Mouse (Mus musculus) midbrain, embryonic 14.5 days (tissue): Measurements from ENCODE around the gene 4930550C14Rik. TPM values are rescaled to one million over a fixed set of nuclear protein-coding genes. Genes with fewer than 3 reads are reported as not detected.

Experiments used
- ATAC-seq: fragments of 200-750 bp; cut with Nextera tagmentation; 2 replicates; pipeline ENCODE4 v1.8.0; 2017; ENCODE audit warnings: moderate number of reproducible peaks, moderate library complexity; ENCODE audit not compliant: low FRiP score, low TSS enrichment
- DNase-seq: peaks from one replicate; pipeline ENCODE4 v3.0.0-alpha.2; 2015
- H3K27ac ChIP-seq: fragments of 300-500 bp; sonication (generic); replicated peaks from 2 replicates; pipeline ENCODE4 v1.5.1; 2014; ENCODE audit warnings: mild to moderate bottlenecking, low read depth, low read length, moderate library complexity
- H3K27me3 ChIP-seq: fragments of 300-500 bp; sonication (generic); 2 replicates; pipeline ENCODE4 v1.6.1; 2014; ENCODE audit warnings: low read length, control low read depth, mixed read lengths; ENCODE audit not compliant: control insufficient read depth, insufficient read depth
- H3K36me3 ChIP-seq: fragments of 300-500 bp; sonication (generic); 2 replicates; pipeline ENCODE4 v1.6.1; 2014; ENCODE audit warnings: low read length, control low read depth; ENCODE audit not compliant: control insufficient read depth, insufficient read depth
- H3K4me1 ChIP-seq: fragments of 300-500 bp; sonication (generic); 2 replicates; pipeline ENCODE4 v1.6.1; 2014; ENCODE audit warnings: mild to moderate bottlenecking, antibody characterized with exemption, low read length, control low read depth; ENCODE audit not compliant: control insufficient read depth, insufficient read depth
- H3K4me2 ChIP-seq: fragments of 300-500 bp; sonication (generic); 2 replicates; pipeline ENCODE4 v1.6.1; 2014; ENCODE audit warnings: mild to moderate bottlenecking, low read length, moderate library complexity
- H3K4me3 ChIP-seq: fragments of 300-500 bp; sonication (generic); replicated peaks from 2 replicates; pipeline ENCODE4 v1.5.1; 2014; ENCODE audit warnings: low read depth, low read length
- H3K9ac ChIP-seq: fragments of 300-500 bp; sonication (generic); replicated peaks from 2 replicates; pipeline ENCODE4 v1.6.1; 2014; ENCODE audit warnings: mild to moderate bottlenecking, low read length, moderate library complexity
- H3K9me3 ChIP-seq: fragments of 300-500 bp; sonication (generic); 2 replicates; pipeline ENCODE4 v1.6.1; 2016; ENCODE audit warnings: low read length, control low read depth, mixed read lengths; ENCODE audit not compliant: control insufficient read depth
- WGBS: fragments of 180-500 bp; shearing (Covaris S2); extraction: QIAGEN DNeasy Blood & Tissue Kit; methylation state at CpG from one replicate; pipeline ENCODE4 v1.1.7; 2014; 5-methylcytosine and 5-hydroxymethylcytosine counted together
- polyA plus RNA-seq: library from polyadenylated mRNA; unstranded; fragments of >200 nt; fragmentation: Nextera tagmentation; extraction: Ambion mirVana; gene quantifications from 2 replicates; pipeline ENCODE4 v1.2.1, GENCODE M21; 2014

4930550C14Rik gene
- polyA plus RNA-seq, 1 experiment from 2014 or later = 0.41 TPM

DNA sequence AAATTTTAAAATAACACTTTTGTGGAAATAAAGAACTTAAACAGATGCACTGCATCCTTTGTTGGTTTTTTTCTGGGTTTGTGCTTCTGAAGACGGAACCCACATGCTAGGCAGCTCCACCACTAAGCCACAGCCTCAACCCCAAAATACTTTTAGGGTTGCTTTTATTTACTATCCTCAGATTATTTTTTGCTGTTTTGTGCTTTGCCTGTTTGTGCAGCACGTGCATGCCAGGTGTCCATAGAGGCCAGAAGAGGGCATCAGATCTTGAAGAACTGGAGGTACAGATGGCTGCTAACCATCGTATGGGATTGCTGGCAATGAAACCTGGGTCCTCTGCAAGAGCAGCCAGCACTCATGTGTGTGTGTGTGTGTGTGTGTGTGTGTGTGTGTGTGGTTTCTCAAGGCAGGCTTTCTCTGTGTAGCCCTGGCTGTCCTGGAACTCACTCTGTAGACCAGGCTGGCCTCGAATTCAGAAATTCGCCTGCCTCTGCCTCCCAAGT lies 21.0 kb upstream of the 4930550C14Rik start:
- WGBS = 87% methylated on average over 5 of the region's 5 CpGs
- no peak overlapping the region for H3K4me3 ChIP-seq
- DNase-seq (no peak), ATAC-seq (no peak)
- no peaks in the 10 kb centered on the region for H3K27me3 ChIP-seq
- H3K4me2 ChIP-seq = no peak overlapping the region
- H3K36me3 ChIP-seq = no peaks in the 10 kb centered on the region
- no peak overlapping the region for H3K9ac ChIP-seq
- no peaks in the 10 kb centered on the region for H3K9me3 ChIP-seq
- no peaks in the 10 kb centered on the region for H3K4me1 ChIP-seq
- no peak overlapping the region for H3K27ac ChIP-seq

- peak within 1 kb of the TSS; percentile 68 for H3K9ac ChIP-seq
- DNase-seq = peak; percentile 82
- ATAC-seq = peak; percentile 92
- H3K4me3 ChIP-seq = peak within 1 kb of the TSS; percentile 66
- H3K27ac ChIP-seq = peak within 1 kb of the TSS; percentile 39
- H3K4me2 ChIP-seq = peak within 1 kb of the TSS; percentile 77
- no peaks in the 10 kb centered on the region for H3K36me3 ChIP-seq
- no peaks in the 10 kb centered on the region for H3K9me3 ChIP-seq
- H3K27me3 ChIP-seq = no peaks in the 10 kb centered on the region
- whole genome bisulfite sequencing = under 1% methylated on average over 74 of the region's 75 CpGs
- H3K4me1 ChIP-seq = no peaks in the 10 kb centered on the region
These were observed 17.9 kb upstream of the 4930550C14Rik start, which contains the start of gene Kdelc2 for GRCm38 (mm10) chr9:53383951-53384866. TSS of gene Kdelc2 (plus strand) at chr9:53384025.

DNA sequence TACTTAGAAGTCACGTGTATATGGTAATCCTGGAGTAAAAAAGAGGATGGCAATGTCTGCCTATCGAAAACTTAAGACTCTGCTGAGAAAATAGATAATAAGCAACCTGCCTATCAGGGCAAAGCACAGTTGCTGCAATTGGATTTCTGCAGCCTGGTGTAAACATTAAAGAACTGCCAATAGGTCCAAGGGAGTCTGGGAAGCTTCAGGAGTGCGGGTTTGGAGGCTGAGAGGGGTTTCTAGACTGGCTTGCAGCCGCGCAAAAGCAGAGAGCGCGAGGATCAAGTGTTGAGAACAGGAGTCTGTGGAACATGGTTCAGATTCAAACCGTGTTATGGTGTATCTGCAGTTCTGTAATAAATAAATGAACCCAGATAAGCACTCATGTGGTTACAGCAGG lies 17.3 kb upstream of the 4930550C14Rik start:
- no peaks in the 10 kb centered on the region for H3K27me3 ChIP-seq
- 13% methylated on average over 8 of the region's 8 CpGs for WGBS
- DNase-seq = no peak

DNA sequence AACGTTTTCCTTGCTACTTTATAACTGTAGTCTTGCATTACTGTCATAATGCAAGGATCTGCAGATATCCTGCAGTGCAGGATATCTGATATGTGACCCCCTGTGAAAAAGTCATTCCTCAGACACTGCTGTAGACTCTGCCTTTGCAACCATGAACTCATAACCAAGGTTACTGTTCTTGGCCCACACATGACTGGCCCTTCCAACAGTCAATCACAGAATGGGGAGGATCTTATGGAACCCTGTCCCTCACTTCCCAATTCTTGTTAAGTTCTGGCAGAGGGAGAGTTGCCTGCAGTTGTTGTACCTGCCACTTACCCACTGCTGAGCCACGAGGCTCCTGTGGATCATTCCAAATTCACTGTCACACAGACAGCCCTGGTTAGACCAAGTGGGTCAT lies 14.7 kb upstream of the 4930550C14Rik start:
- no peak overlapping the region for H3K4me2 ChIP-seq
- no peaks in the 10 kb centered on the region for H3K9me3 ChIP-seq
- no peak overlapping the region for H3K9ac ChIP-seq
- ATAC-seq = no peak
- no peaks in the 10 kb centered on the region for H3K36me3 ChIP-seq
- H3K27ac ChIP-seq = no peak overlapping the region
- 71% methylated on average over 2 of the region's 2 CpGs for WGBS
- no peak for DNase-seq
- no peak overlapping the region for H3K4me3 ChIP-seq
- H3K4me1 ChIP-seq = no peaks in the 10 kb centered on the region
- H3K27me3 ChIP-seq = no peaks in the 10 kb centered on the region

More for the DNA sequence above, 17.3 kb upstream of the 4930550C14Rik start:
- Histone ChIP-seq H3K9me3 (no peaks in the 10 kb centered on the region), H3K4me2 (peak overlapping the region; percentile 77), H3K36me3 (no peaks in the 10 kb centered on the region), H3K9ac (no peak overlapping the region; the same call in 1 of the 2 replicates), H3K4me3 (peak overlapping the region; percentile 66), H3K4me1 (no peaks in the 10 kb centered on the region), H3K27ac (no peak overlapping the region)
- ATAC-seq = 0 out of 2 replicates have a peak, but pooled peaks have one; percentile 15

- no peaks in the 10 kb centered on the region for H3K9me3 ChIP-seq
- no peaks in the 10 kb centered on the region for H3K4me1 ChIP-seq
- H3K9ac ChIP-seq = no peak overlapping the region
- 73% methylated on average over 3 of the region's 3 CpGs for WGBS
- DNase-seq (no peak), ATAC-seq (no peak)
- no peak overlapping the region for H3K4me2 ChIP-seq
- no peaks in the 10 kb centered on the region for H3K36me3 ChIP-seq
- no peaks in the 10 kb centered on the region for H3K27me3 ChIP-seq
- H3K27ac ChIP-seq = no peak overlapping the region
- H3K4me3 ChIP-seq = no peak overlapping the region
These were observed 13.0 kb upstream of the 4930550C14Rik start for GRCm38 (mm10) chr9:53389109-53389508.

GRCm38 (mm10) chr9:53390136-53390535 lies 12.0 kb upstream of the 4930550C14Rik start:
- H3K4me3 ChIP-seq = no peak overlapping the region
- 87% methylated on average over 7 of the region's 7 CpGs for WGBS
- DNase-seq = no peak

GRCm38 (mm10) chr9:53397685-53398387 lies 4.3 kb upstream of the 4930550C14Rik start:
- ATAC-seq (no peak), DNase-seq (no peak)
- Histone ChIP-seq H3K4me2 (no peak overlapping the region), H3K9me3 (no peaks in the 10 kb centered on the region), H3K27ac (no peak overlapping the region), H3K9ac (no peak overlapping the region), H3K27me3 (no peaks in the 10 kb centered on the region), H3K4me3 (no peak overlapping the region), H3K4me1 (peaks cover 5% of the 10 kb centered on the region; the same call in 1 of the 2 replicates), H3K36me3 (no peaks in the 10 kb centered on the region)
- 84% methylated on average over 13 of the region's 13 CpGs for WGBS

More at GRCm38 (mm10) chr9:53390136-53390535, 12.0 kb upstream of the 4930550C14Rik start:
- H3K9ac ChIP-seq = no peak overlapping the region
- ATAC-seq = no peak
- H3K36me3 ChIP-seq = no peaks in the 10 kb centered on the region
- no peak overlapping the region for H3K4me2 ChIP-seq
- H3K27me3 ChIP-seq = no peaks in the 10 kb centered on the region
- H3K27ac ChIP-seq = no peak overlapping the region
- H3K9me3 ChIP-seq = no peaks in the 10 kb centered on the region
- no peaks in the 10 kb centered on the region for H3K4me1 ChIP-seq

GRCm38 (mm10) chr9:53398388-53398700 lies 3.8 kb upstream of the 4930550C14Rik start:
- DNase-seq (peak; percentile 77), ATAC-seq (no peak)
- H3K36me3 ChIP-seq = no peaks in the 10 kb centered on the region
- peaks cover 5% of the 10 kb centered on the region; the same call in 1 of the 2 replicates for H3K4me1 ChIP-seq
- WGBS = 15% methylated on average over 5 of the region's 5 CpGs
- H3K27ac ChIP-seq = no peak overlapping the region
- no peak overlapping the region for H3K4me3 ChIP-seq
- H3K9me3 ChIP-seq = no peaks in the 10 kb centered on the region
- no peaks in the 10 kb centered on the region for H3K27me3 ChIP-seq
- H3K9ac ChIP-seq = no peak overlapping the region
- no peak overlapping the region for H3K4me2 ChIP-seq
